Mouse (Mus musculus): Measurements from ENCODE around the gene Rbfox2.

Rbfox2 gene

DNA sequence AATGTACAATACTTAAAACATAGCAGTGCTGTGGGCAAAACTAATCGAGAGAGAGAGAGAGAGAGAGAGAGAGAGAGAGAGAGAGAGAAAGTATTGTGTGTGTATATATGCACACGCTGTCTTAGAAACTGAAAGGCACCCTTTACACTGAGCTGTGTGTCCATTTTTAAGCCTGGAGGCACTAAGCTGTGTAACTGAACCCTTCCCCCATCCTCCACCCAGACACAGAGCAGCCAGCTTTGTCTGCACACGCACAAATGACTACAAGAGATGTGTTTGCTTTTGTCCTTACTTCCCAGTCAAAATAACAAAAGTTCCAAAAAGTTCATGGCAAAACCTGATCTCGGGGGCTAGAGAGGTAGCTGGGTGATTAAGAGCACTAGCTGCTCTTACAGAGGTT lies 80.9 kb downstream of the Rbfox2 start:
- DNase-seq: no peak

DNA sequence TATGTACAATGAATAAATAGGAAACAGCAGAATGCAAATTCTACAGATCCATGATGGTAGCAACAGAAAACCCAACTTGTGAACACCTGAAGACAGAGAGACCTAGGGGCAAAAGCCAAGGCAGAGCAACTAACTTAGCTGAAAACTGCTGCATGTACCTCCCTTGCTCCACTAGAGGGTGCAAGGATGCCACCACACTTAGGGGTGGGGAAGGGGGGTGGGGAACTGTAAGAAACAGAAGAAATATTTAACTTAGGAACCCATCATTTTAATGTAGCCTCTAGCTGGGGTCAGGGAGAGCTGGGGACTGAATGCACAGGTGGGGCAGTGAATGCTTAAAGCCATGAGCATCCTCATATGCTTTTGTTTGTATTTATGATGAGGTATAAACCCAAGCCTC lies 81.5 kb downstream of the Rbfox2 start:
- DNase-seq: peak; percentile 56

- DNase-seq: no peak
Observed at GRCm38 (mm10) chr15:77220833-77221232, 86.0 kb downstream of the Rbfox2 start.

GRCm38 (mm10) chr15:77220137-77220536 lies 86.7 kb downstream of the Rbfox2 start:
- peak; percentile 80 for DNase-seq

GRCm38 (mm10) chr15:77219571-77219970 lies 87.2 kb downstream of the Rbfox2 start:
- no peak for DNase-seq

DNA sequence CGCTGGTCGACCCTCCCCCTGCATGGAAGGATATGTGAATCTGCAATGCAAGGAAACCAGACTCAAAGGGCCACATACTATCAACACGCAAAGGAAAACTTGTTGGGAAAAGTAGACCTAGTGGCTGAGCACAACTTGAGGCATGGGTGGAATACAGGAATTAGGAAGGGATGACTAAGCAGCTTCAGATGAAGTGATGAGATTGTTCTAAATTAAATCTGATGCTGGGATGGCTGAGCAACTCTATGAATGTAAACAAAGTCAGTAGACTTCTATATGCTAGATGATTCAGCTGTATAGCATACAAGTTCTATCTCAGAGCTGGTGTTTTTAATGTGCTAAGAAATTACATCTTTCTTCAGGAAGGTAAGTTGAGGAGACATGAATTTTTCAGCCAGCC lies 88.8 kb downstream of the Rbfox2 start:
- no peak for DNase-seq

GRCm38 (mm10) chr15:77217523-77217922 lies 89.3 kb downstream of the Rbfox2 start:
- DNase-seq: no peak

DNA sequence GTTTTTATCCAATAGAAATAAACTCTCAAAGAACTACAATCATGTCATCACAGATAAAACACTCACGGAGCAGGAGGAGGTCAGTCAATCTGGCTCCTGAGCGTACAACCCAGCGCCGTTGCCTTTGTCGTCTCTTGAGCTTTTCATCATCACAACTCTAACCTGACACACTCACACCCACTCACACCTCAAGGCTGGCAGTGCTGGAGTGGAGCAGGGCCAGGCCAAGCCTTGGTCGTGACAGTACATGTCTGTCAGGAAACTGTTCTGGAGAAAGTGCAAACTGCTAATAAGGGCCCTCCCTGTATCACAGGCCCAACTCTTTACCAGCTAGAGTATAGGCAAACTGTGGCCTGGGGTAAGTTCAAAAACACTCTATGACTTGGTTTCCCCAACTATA lies 90.1 kb downstream of the Rbfox2 start:
- no peak for DNase-seq

GRCm38 (mm10) chr15:77215178-77215800 lies 91.5 kb downstream of the Rbfox2 start:
- DNase-seq: no peak

GRCm38 (mm10) chr15:77214410-77215107 lies 92.2 kb downstream of the Rbfox2 start:
- peak; percentile 46 for DNase-seq

DNA sequence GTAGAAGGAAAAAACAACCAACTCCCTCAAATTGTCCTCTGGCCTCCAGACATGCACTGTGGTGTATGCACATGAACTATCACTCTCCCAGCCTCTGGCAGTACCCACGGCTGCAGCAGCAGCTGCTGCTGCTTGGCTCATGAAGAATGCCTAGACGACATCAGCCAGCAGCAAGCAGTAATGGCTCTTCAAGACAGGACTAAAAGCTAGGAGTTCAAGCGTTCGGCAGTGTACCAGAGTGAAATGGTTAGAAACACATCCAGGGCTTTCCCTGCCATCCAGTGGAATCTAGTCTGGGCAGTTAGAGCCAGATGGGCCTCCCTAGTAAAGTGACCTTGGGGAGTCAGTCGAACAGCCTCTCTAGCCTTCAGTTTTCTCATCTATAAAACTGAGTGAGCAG lies 93.0 kb downstream of the Rbfox2 start:
- DNase-seq: peak; percentile 44

DNA sequence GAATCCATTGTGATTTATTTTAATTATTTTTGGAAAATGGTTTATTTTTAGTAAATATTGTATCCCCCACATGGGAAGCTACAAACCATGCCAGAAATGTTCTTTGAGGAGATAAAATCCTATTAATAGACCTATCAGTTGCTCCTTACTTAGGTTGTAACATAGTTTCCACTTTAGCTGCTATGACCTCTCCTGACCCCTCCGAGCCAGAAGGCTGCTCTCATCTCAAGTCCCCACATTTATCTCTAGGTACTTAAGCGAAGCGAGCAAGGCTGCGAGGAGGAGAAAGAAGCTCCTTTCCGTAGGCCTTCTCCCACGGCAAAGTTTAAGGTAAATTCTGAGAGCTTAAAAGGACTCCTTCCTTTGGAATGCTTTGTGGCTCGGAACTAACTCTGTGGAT lies 94.0 kb downstream of the Rbfox2 start:
- DNase-seq: no peak

DNA sequence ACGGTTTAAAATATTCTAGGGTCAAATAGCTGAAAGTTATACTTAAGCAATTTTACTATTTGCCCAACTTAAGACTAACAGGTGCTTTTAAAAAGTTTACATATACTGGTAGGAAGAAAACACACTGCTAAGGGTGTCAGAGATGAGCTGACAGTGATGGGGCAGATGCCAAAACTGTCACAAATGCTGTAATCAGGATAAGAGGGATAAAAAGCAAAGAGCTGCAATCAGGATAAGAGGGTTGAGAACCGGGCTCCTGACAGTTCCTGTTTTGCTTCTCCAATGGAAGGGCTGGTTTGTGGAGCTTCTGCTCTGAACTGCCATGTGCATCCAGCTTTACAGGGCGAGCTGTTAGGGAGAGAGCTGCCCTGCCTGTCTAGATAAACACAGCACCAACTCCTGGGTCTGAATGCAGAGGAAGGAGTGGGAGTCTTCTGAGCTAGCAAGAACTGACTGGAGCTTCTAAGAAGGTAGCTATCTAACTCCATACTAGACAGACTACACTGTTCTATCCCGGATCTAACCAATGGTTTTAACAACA lies 94.5 kb downstream of the Rbfox2 start:
- no peak for DNase-seq

- no peak for DNase-seq
Observed at GRCm38 (mm10) chr15:77206996-77207395, 99.8 kb downstream of the Rbfox2 start.

- DNase-seq: no peak
Observed at GRCm38 (mm10) chr15:77204951-77205350, 101.9 kb downstream of the Rbfox2 start.

- peak; percentile 64 for DNase-seq
Observed at GRCm38 (mm10) chr15:77203255-77203981, 103.4 kb downstream of the Rbfox2 start.

DNA sequence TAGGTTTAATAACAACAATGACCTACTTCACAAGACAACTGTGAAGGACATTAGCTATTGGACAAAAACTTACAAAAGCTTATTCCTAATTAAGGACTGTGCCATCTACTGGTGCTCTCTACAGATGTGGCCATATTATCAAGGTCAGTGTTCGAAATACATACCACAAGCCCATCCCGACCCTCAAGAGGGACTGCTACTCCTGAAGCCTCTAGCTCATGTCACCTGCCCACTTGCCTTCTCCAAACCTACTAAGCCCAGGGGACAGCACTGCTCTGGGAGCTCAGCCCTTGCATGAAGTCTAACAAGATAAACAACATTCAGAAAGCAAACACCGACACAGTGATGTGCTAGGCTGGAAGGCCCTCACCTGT lies 103.9 kb downstream of the Rbfox2 start:
- DNase-seq: no peak

- DNase-seq: peak; percentile 89
Observed at GRCm38 (mm10) chr15:77202223-77202622, 104.6 kb downstream of the Rbfox2 start.

DNA sequence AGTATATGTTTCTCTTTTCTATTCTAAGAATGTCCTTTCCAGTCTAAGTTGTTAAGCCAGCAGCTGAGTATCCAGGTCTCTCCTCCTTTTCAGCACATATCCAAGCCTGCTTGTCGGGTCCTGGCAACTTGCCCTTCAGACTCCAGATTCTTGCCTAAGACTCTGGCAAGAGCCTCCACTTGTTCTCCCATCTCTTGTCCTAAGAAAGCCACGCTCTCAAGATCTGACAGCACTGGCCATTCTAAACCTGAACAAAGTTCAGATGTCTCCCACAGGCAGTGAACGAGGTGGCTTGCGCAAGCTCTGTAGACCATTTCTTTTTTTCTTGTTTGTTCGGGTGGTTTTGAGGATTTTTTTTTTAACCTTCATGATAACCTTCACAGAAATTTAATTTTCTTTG lies 110.0 kb downstream of the Rbfox2 start:
- DNase-seq: peak; percentile 77

GRCm38 (mm10) chr15:77196001-77196400 lies 110.8 kb downstream of the Rbfox2 start:
- DNase-seq: no peak

- no peak for DNase-seq
Observed at GRCm38 (mm10) chr15:77192154-77192935, 114.5 kb downstream of the Rbfox2 start.

GRCm38 (mm10) chr15:77186096-77186495 lies 120.7 kb downstream of the Rbfox2 start:
- DNase-seq: no peak

GRCm38 (mm10) chr15:77185614-77186013 lies 121.2 kb downstream of the Rbfox2 start:
- peak; percentile 30 for DNase-seq
